Mouse (Mus musculus): ENCODE measurements at regions not wholly inside any gene's neighbourhood (a gene's known extent, or its start where the extent isn't known, plus 50 kb on each side); places are given as distances from the start of the nearest gene placed in this dataset.

- no peak for DNase-seq
Observed at GRCm38 (mm10) chr1:121177136-121177907, 155.1 kb downstream of the Insig2 start.

DNA sequence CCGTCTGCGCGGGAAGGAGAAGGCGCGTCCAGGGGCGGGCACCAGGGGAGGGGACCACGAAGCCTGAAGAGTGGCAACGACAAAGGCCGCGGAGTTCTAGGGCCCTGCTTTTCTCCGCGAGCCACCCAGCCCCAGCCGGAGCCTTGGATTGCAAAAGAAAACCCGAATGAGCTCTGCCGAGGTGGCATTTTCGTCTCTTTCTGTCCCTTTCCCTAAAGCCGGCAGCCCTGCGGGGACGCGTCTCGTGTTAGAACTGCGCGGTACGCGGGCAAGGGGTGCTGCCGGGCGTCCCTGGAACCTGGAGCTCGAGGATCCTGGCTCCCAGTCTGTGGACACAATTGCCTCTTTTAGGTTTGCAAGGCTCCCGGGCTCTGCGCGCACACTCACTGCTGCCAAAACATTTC, 154.5 kb downstream of the Insig2 start:
- DNase-seq, result peak; percentile 5 to 22

- no peak for DNase-seq
Observed at GRCm38 (mm10) chr1:121178611-121179245, 153.7 kb downstream of the Insig2 start.

- peak; percentile 51 to 69 for DNase-seq
Observed at GRCm38 (mm10) chr1:121180273-121181030, 151.9 kb downstream of the Insig2 start.

DNA sequence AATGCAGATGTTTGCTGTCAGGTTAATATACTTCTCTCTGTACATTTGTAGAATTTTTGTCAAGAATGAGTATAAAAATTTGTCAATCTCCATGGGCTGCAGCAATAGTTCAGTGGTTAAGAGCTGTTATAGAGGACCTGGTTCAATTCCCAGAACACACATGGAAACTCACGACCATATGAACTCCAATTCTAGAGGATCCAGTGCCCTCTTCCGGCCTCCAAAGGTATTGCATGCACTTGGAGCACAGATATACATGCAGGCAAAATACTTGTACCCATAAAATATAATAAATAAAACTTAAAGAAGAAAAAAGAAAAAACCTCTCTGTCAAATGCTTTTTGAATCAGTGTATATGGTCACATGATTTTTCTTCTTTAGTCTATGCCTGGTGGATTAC, 143.5 kb downstream of the Insig2 start:
- no peak for DNase-seq

GRCm38 (mm10) chr1:121194800-121195199, 137.6 kb downstream of the Insig2 start:
- no peak for DNase-seq

DNA sequence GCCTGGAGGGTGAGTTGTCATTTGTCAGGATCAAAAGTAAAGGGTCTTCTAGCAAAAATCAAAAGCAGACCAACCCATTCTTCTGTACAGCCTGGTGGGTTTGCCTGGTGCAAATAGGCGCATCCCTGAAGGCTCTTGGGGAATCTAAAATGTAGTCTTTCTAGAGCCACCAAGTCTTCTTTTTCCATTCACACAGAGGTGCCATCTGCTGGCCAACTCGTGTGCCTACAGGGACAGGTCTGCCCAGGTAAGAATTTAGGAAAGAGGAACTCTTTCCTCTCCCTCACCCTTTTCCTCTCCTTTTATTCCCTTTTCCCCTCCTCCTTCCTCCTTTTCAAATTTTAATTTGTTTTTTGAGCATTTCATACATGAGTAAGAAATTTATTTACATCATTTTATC, 116.5 kb downstream of the Insig2 start:
- DNase-seq, result no peak

DNA sequence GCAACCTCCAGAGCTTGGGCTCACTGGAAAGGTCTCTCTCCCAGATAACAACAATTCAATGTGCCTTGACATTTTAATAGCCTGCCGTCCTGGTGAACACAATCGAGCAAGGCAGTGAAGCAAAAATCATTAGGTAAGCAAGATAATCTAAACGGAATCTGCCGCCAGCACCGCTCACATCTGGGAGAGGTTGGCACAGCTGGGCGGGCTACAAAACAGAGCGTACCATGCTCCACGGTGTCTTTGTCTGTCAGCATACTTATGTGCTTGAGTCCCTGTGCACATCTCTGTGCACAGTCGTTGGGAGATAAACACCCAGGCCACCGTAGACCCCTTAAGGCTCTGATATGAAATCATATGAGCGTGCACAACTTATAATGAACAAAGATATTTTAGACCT, 108.1 kb downstream of the Insig2 start:
- DNase-seq, result no peak

- no peak for DNase-seq
Observed at GRCm38 (mm10) chr1:121226466-121227232, 105.7 kb downstream of the Insig2 start.

- no peak for DNase-seq
Observed at GRCm38 (mm10) chr1:121227233-121227594, 105.2 kb downstream of the Insig2 start.

GRCm38 (mm10) chr1:121243576-121243975, 88.8 kb downstream of the Insig2 start:
- no peak for DNase-seq

- DNase-seq, result no peak
Observed at GRCm38 (mm10) chr1:121247556-121247955, 84.8 kb downstream of the Insig2 start.

DNA sequence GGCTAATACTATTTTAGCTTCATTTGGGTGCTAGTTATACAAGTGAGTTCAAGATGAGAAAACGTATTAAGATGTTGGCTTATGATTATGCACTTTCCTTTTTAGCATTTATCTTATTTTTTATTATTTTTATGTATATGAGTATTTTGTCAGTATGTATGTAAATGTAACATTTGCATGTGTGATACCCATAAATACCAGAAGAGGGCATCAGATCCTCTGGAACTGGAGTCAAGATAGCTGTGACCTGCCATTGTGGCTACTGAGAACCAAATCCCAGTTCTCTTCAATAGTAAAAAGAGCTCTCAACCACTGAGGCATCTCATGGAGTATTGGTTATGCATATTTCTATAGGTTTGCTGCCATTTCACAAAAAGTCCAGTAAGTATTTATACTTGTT, 83.3 kb downstream of the Insig2 start:
- no peak for DNase-seq

DNA sequence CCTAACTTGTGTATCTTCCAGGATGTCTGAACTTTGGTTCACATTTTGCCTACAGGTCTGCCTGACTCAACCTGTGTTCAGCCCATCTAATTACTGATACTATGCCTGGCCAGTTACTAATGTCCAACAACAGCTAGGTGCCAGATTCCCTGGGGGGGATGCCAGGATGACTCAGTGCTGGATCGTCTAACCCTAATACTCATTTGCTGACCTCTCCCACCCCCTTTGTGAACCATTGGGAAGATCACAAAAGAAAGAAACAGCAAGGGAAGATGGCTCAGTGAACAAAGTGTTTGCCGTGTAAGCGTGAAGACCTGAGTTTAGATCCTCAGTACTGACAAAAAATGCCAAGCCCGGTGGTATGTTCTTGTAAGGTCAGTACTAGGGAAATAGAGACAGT, 81.7 kb downstream of the Insig2 start:
- DNase-seq, result no peak

DNA sequence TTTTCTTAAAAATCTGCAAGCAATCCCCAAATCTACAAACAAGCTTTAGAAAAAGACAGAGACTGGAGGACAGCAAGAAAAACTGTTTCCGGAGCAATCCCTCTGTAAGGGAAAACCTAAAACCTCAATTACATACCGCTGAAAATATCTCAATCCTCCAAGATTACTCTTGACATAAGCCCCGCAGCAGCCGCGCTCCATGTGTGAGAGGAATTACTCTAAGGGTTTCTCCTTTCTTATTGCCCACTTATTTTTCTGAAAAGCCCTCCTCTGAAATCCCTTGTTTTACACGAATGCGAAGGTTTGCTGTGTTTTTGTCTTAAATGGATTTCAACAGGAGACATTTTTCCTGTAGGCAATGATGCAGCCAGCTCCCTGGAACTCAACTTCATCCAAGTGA, 80.3 kb downstream of the Insig2 start:
- DNase-seq, result no peak

- DNase-seq, result no peak
Observed at GRCm38 (mm10) chr1:121254196-121254595, 78.2 kb downstream of the Insig2 start.
